Mouse (Mus musculus) G1E-ER4 (cell line): ENCODE results near the gene Rasgef1b. TPM values are rescaled to one million over a fixed set of nuclear protein-coding genes. Genes with fewer than 3 reads are reported as not detected.

ENCODE experiments used
- GATA1 ChIP-seq: IDR thresholded peaks from one replicate; pipeline ENCODE4 v1.8.0; 2012; ENCODE audit warnings: low read length, inconsistent platforms
- polyA plus RNA-seq: library from polyadenylated mRNA; stranded (reverse); fragments of >175 nt; gene quantifications from 2 replicates; pipeline ENCODE4 v1.2.3, GENCODE M21; 2012

Rasgef1b gene
- polyA plus RNA-seq, result not detected in 2 replicates

GRCm38 (mm10) chr5:99728649-99729212 is at the start of gene Rasgef1b:
Rasgef1b (minus strand) TSS chr5:99729065.
- no peak for TF ChIP-seq GATA1

GRCm38 (mm10) chr5:99775342-99775741 is 46.5 kb upstream of the Rasgef1b start:
- no peak for TF ChIP-seq GATA1

- TF ChIP-seq GATA1, result no peak
These were observed 44.4 kb upstream of the Rasgef1b start for GRCm38 (mm10) chr5:99773265-99773664.

- no peak for TF ChIP-seq GATA1
These were observed 35.4 kb upstream of the Rasgef1b start for GRCm38 (mm10) chr5:99764246-99764645.

GRCm38 (mm10) chr5:99758859-99759258 is 30.0 kb upstream of the Rasgef1b start:
- no peak for TF ChIP-seq GATA1

- no peak for TF ChIP-seq GATA1
These were observed 25.0 kb upstream of the Rasgef1b start for GRCm38 (mm10) chr5:99753843-99754242.

GRCm38 (mm10) chr5:99753368-99753767 is 24.5 kb upstream of the Rasgef1b start:
- no peak for TF ChIP-seq GATA1

- no peak for TF ChIP-seq GATA1
These were observed 23.9 kb upstream of the Rasgef1b start for GRCm38 (mm10) chr5:99752670-99753231.

- no peak for TF ChIP-seq GATA1
These were observed 19.6 kb upstream of the Rasgef1b start for GRCm38 (mm10) chr5:99748417-99748816.

- TF ChIP-seq GATA1, result no peak
These were observed 17.2 kb upstream of the Rasgef1b start for GRCm38 (mm10) chr5:99746087-99746486.

- TF ChIP-seq GATA1, result no peak
These were observed 14.0 kb upstream of the Rasgef1b start for GRCm38 (mm10) chr5:99742874-99743273.

GRCm38 (mm10) chr5:99742056-99742455 is 13.2 kb upstream of the Rasgef1b start:
- TF ChIP-seq GATA1, result no peak

GRCm38 (mm10) chr5:99737937-99738727 is 9.3 kb upstream of the Rasgef1b start:
- TF ChIP-seq GATA1, result no peak

- TF ChIP-seq GATA1, result no peak
These were observed 1.1 kb upstream of the Rasgef1b start for GRCm38 (mm10) chr5:99729931-99730330.

GRCm38 (mm10) chr5:99729361-99729882 is 557 bp upstream of the Rasgef1b start:
- no peak for TF ChIP-seq GATA1

GRCm38 (mm10) chr5:99728027-99728451 is 826 bp downstream of the Rasgef1b start:
- TF ChIP-seq GATA1, result no peak
